Mouse (Mus musculus) embryonic facial prominence, embryonic 14.5 days (tissue): ENCODE data around the gene Unc93a2. TPM values are rescaled to one million over a fixed set of nuclear protein-coding genes. Genes with fewer than 3 reads are reported as not detected.
"Not testable (repeated sequence)": the region's sequence is repeated elsewhere in the genome, so short reads cannot be mapped to it uniquely, and the experiment has no call there.

Experiments
- ATAC-seq: fragments of 200-750 bp; cut with Nextera tagmentation; 2 replicates; pipeline ENCODE4 v1.8.0; 2017; ENCODE audit warnings: low read depth, moderate number of reproducible peaks, moderate TSS enrichment
- DNase-seq: peaks from one replicate; pipeline ENCODE4 v3.0.0-alpha.2; 2015; ENCODE audit warnings: low spot score
- H3K27ac ChIP-seq: fragments of 300-500 bp; sonication (generic); replicated peaks from 2 replicates; pipeline ENCODE4 v1.5.1; 2014; ENCODE audit warnings: low read depth, mild to moderate bottlenecking, low read length, moderate library complexity
- H3K27me3 ChIP-seq: fragments of 300-500 bp; sonication (generic); replicated peaks from 2 replicates; pipeline ENCODE4 v1.6.1; 2014; ENCODE audit warnings: low read length; ENCODE audit not compliant: control insufficient read depth, insufficient read depth
- H3K36me3 ChIP-seq: fragments of 300-500 bp; sonication (generic); 2 replicates; pipeline ENCODE4 v1.6.1; 2014; ENCODE audit warnings: low read length, mixed read lengths; ENCODE audit not compliant: control insufficient read depth, insufficient read depth
- H3K4me1 ChIP-seq: fragments of 300-500 bp; sonication (generic); 2 replicates; pipeline ENCODE4 v1.6.1; 2014; ENCODE audit warnings: antibody characterized with exemption, low read length; ENCODE audit not compliant: control insufficient read depth, insufficient read depth
- H3K4me2 ChIP-seq: fragments of 300-500 bp; sonication (generic); 2 replicates; pipeline ENCODE4 v1.6.1; 2014; ENCODE audit warnings: low read depth, mild to moderate bottlenecking, low read length, moderate library complexity, mixed read lengths
- H3K4me3 ChIP-seq: fragments of 300-500 bp; sonication (generic); 2 replicates; pipeline ENCODE4 v1.5.1; 2014; ENCODE audit warnings: low read depth, mild to moderate bottlenecking, low read length
- H3K9ac ChIP-seq: fragments of 300-500 bp; sonication (generic); 2 replicates; pipeline ENCODE4 v1.6.1; 2014; ENCODE audit warnings: low read depth, mild to moderate bottlenecking, low read length, moderate library complexity, mixed read lengths
- H3K9me3 ChIP-seq: fragments of 300-500 bp; sonication (generic); 2 replicates; pipeline ENCODE4 v1.6.1; 2016; ENCODE audit warnings: low read length; ENCODE audit not compliant: control insufficient read depth
- WGBS: fragments of 180-500 bp; shearing (Covaris S2); extraction: QIAGEN DNeasy Blood & Tissue Kit; methylation state at CpG from one replicate; pipeline ENCODE4 v1.1.7; 2014; 5-methylcytosine and 5-hydroxymethylcytosine counted together
- polyA plus RNA-seq: library from polyadenylated mRNA; unstranded; fragments of >200 nt; fragmentation: Nextera tagmentation; extraction: Ambion mirVana; gene quantifications from 2 replicates; pipeline ENCODE4 v1.2.1, GENCODE M21; 2014

Unc93a2 gene
- polyA plus RNA-seq, 1 experiment from 2014 or later = not detected

- not testable (repeated sequence) for H3K9ac ChIP-seq, H3K4me1 ChIP-seq, H3K9me3 ChIP-seq, H3K27me3 ChIP-seq, H3K36me3 ChIP-seq, H3K4me3 ChIP-seq, DNase-seq, ATAC-seq, H3K27ac ChIP-seq, H3K4me2 ChIP-seq
- WGBS = 75% methylated on average over 6 of the region's 6 CpGs
These were observed 65.5 kb downstream of the Unc93a2 start for GRCm38 (mm10) chr17:7319789-7320188.

GRCm38 (mm10) chr17:7315693-7316382 is 69.4 kb downstream of the Unc93a2 start:
- not testable (repeated sequence) for H3K36me3 ChIP-seq, H3K4me2 ChIP-seq, H3K4me1 ChIP-seq, ATAC-seq, H3K9me3 ChIP-seq, H3K9ac ChIP-seq, DNase-seq, H3K27ac ChIP-seq, H3K4me3 ChIP-seq, H3K27me3 ChIP-seq
- 81% methylated on average over 5 of the region's 8 CpGs for WGBS

Other genes starting within 250 kb of the Unc93a2 start
- gene Rps6ka2, start 215.3 kb downstream of the Unc93a2 start, polyA plus RNA-seq = 14.0 and 16.9 TPM in 2 replicates
- 0.13 TPM in 1 of 2 replicates, not detected in the other for gene Tcp10a, start 60.8 kb downstream of the Unc93a2 start, polyA plus RNA-seq
- gene Ttll2, start 32.8 kb downstream of the Unc93a2 start, polyA plus RNA-seq = not detected in 2 replicates
- not detected in 2 replicates for gene Gm49630, start 13.5 kb downstream of the Unc93a2 start, polyA plus RNA-seq